Mouse (Mus musculus): ENCODE measurements at regions not wholly inside any gene's neighbourhood (a gene's known extent, or its start where the extent isn't known, plus 50 kb on each side); places are given as distances from the start of the nearest gene placed in this dataset.

DNA sequence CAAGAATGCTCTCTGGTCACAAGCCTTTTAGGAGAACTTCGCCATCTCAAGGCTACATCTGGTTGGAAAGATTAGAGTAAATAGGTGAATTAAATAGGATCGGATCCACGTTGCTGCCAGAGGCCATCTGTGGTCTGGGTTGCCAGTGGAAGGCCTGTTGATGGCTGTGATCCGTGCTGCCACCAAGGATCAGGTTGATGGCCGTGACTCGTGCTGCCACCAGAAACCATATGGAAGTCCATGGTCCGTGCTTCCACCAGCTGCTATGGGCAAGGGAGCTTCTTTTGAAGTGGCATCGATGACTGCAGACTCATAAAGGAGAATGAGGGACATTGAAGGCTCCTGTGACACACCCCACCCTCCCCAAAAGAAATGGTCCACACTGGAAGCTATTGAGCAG is 79.6 kb downstream of the Atp1a1 start:
- ATAC-seq (replicated peaks; ENCODE audit: low FRiP score, low TSS enrichment, low read depth) (no peak), DNase-seq (ENCODE audit: low spot score) (no peak)
- Histone ChIP-seq H3K9me3 (ENCODE audit: control insufficient read depth, low read length) (0 out of 2 replicates have a peak, but pooled peaks cover 2% of the 10 kb centered on the region), H3K27me3 (replicated peaks; ENCODE audit: control insufficient read depth, insufficient read depth, low read length) (no peaks in the 10 kb centered on the region), H3K4me1 (replicated peaks; ENCODE audit: control insufficient read depth, insufficient read depth, low read length) (peaks cover 13% of the 10 kb centered on the region), H3K27ac (ENCODE audit: low read depth) (no peak overlapping the region), H3K4me2 (ENCODE audit: low read length) (no peak overlapping the region), H3K36me3 (ENCODE audit: control insufficient read depth, insufficient read depth, low read length) (no peaks in the 10 kb centered on the region), H3K4me3 (ENCODE audit: low read depth, low read length) (no peak overlapping the region), H3K9ac (ENCODE audit: low read length) (no peak overlapping the region)
- 93% methylated on average over 8 of the region's 8 CpGs for WGBS

DNA sequence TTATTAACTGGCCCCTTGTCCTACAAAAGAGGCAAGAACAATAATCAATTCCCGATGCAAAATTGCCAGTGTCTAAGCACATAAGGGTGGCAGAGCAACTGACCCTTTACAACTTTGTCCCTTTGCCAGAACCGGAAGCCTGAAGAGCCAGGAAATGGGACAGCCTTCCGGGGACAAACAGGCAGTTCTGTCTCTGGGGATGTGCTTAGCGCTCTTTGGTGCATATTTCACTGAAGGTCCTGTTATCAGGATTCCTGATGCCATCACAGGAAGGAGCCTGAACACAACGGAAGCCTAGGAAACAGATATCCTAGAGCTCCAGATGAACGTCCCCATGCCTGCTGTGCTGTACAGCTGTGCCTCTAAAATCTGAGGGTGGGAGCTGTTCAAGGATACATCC is 80.0 kb downstream of the Atp1a1 start:
- H3K9ac ChIP-seq (ENCODE audit: low read length): no peak overlapping the region

DNA sequence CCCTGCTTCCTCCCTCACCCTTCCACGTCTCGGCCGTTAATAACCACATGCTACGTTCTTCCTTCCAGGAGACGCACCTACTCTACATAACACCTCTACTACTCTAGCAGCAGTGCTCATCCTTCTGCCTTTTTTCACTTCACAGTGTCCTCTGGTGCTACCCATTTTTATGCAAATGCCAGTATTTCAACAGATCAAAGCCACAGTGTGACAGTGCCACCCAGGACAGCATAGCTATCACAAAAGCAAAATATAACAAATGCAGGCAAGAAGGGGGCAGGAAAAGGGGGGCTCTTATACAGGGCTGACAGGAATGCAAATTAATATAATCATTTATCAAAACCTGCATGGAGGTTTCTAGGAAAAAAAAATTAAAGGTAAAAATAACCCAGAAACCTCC is 81.2 kb downstream of the Atp1a1 start:
- DNase-seq (ENCODE audit: low spot score) (no peak), ATAC-seq (replicated peaks; ENCODE audit: low FRiP score, low TSS enrichment, low read depth) (no peak)
- Histone ChIP-seq H3K9ac (ENCODE audit: low read length) (no peak overlapping the region), H3K4me2 (ENCODE audit: low read length) (no peak overlapping the region), H3K36me3 (ENCODE audit: control insufficient read depth, insufficient read depth, low read length) (no peaks in the 10 kb centered on the region), H3K27me3 (replicated peaks; ENCODE audit: control insufficient read depth, insufficient read depth, low read length) (no peaks in the 10 kb centered on the region), H3K4me3 (ENCODE audit: low read depth, low read length) (no peak overlapping the region), H3K9me3 (ENCODE audit: control insufficient read depth, low read length) (0 out of 2 replicates have a peak, but pooled peaks cover 2% of the 10 kb centered on the region), H3K27ac (ENCODE audit: low read depth) (no peak overlapping the region), H3K4me1 (replicated peaks; ENCODE audit: control insufficient read depth, insufficient read depth, low read length) (peaks cover 18% of the 10 kb centered on the region)
- 75% methylated on average over 5 of the region's 5 CpGs for WGBS

More for the DNA sequence above, 80.0 kb downstream of the Atp1a1 start:
- Histone ChIP-seq H3K27ac (ENCODE audit: low read depth) (no peak overlapping the region), H3K27me3 (replicated peaks; ENCODE audit: control insufficient read depth, insufficient read depth, low read length) (no peaks in the 10 kb centered on the region), H3K4me3 (ENCODE audit: low read depth, low read length) (no peak overlapping the region), H3K4me2 (ENCODE audit: low read length) (no peak overlapping the region), H3K9me3 (ENCODE audit: control insufficient read depth, low read length) (0 out of 2 replicates have a peak, but pooled peaks cover 2% of the 10 kb centered on the region), H3K36me3 (ENCODE audit: control insufficient read depth, insufficient read depth, low read length) (no peaks in the 10 kb centered on the region), H3K4me1 (replicated peaks; ENCODE audit: control insufficient read depth, insufficient read depth, low read length) (peaks cover 13% of the 10 kb centered on the region)
- 75% methylated on average over 6 of the region's 6 CpGs for WGBS
- DNase-seq (ENCODE audit: low spot score) (no peak), ATAC-seq (replicated peaks; ENCODE audit: low FRiP score, low TSS enrichment, low read depth) (no peak)

DNA sequence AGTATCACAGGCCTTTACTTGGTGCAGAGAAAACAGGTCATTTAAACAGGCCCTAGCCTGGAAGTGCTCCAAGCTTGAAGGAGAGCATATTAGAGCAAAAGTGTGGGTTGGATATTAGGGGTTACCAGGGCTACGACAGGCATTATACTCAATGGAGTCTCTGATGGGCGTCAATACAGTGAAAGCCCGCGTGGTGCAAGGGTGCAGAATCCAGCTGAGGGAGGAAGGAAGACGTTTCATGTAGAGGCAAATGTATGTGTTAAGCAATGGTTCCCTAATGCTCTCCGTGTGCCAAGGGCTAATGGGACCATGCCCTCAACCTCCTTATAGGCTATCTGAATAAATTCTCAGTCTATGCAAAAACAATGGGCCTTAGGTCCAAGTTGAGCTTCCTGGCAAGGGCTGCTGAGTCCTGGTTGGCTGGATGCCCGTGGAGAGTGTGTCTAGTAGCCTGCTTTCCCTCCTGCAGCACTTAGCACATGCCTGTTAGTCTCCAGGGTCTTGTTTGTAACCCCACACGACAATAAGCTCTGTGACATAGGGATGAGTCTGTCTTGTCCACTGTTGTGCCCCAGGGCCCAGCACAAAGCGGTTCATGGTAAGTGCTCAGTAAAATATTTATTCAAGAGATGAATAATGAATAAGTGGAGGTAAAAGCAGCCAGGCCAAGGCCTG is 82.1 kb downstream of the Atp1a1 start:
- Histone ChIP-seq H3K4me3 (ENCODE audit: low read depth, low read length) (no peak overlapping the region), H3K9ac (ENCODE audit: low read length) (no peak overlapping the region), H3K27me3 (replicated peaks; ENCODE audit: control insufficient read depth, insufficient read depth, low read length) (no peaks in the 10 kb centered on the region), H3K27ac (ENCODE audit: low read depth) (no peak overlapping the region), H3K4me1 (replicated peaks; ENCODE audit: control insufficient read depth, insufficient read depth, low read length) (peaks cover 13% of the 10 kb centered on the region), H3K4me2 (ENCODE audit: low read length) (no peak overlapping the region), H3K9me3 (ENCODE audit: control insufficient read depth, low read length) (0 out of 2 replicates have a peak, but pooled peaks cover 2% of the 10 kb centered on the region), H3K36me3 (ENCODE audit: control insufficient read depth, insufficient read depth, low read length) (no peaks in the 10 kb centered on the region)
- no peak for ATAC-seq (replicated peaks; ENCODE audit: low FRiP score, low TSS enrichment, low read depth)
- no peak for DNase-seq (ENCODE audit: low spot score)
- 67% methylated on average over 9 of the region's 9 CpGs for WGBS

DNA sequence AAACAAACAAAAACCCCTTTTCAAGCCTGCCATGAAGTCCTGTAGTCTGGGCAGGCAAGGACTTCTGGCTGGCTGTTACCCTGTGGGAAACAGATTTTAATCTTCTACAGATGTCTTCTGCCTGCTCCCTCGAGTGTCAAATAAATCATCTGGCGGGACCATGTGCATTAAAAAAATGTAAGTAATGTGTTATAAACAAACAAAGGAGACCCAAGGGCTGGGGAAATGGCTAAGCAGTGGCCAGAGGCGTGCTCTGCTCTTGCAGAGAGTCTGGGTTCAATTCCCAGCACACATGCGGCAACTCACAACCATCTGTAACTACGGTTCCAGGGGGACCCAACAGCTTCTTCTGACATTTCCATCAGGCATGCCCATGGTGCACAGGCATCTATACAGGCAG is 83.3 kb downstream of the Atp1a1 start:
- H3K9ac ChIP-seq (ENCODE audit: low read length): no peak overlapping the region
- 58% methylated on average over 5 of the region's 5 CpGs for WGBS
- no peak overlapping the region for H3K4me3 ChIP-seq (ENCODE audit: low read depth, low read length)

DNA sequence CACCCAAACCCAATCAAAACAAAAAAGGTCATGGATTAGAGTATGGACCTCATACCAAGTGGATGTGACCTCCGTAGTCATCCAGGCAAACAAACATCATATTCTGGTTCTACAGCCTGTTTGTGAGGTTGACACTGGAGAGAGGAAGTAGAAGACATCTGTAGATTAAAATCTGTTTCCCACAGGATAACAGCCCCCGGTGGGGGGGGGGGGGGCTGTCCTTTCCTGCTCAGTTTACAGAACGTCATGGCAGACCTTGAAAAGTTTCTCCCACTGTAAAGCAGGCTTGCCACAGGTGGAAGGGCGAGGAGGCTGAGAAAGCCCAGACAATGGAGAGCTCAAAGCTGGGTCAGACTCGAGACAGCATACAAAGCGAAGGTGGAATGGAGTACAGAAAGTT is 84.4 kb downstream of the Atp1a1 start:
- Histone ChIP-seq H3K9ac (ENCODE audit: low read length) (no peak overlapping the region), H3K9me3 (ENCODE audit: control insufficient read depth, low read length) (0 out of 2 replicates have a peak, but pooled peaks cover 2% of the 10 kb centered on the region), H3K27ac (ENCODE audit: low read depth) (peak overlapping the region; percentile 29; the same call in 1 of the 2 replicates), H3K4me3 (ENCODE audit: low read depth, low read length) (no peak overlapping the region), H3K4me2 (ENCODE audit: low read length) (no peak overlapping the region), H3K4me1 (replicated peaks; ENCODE audit: control insufficient read depth, insufficient read depth, low read length) (peaks cover 19% of the 10 kb centered on the region), H3K27me3 (replicated peaks; ENCODE audit: control insufficient read depth, insufficient read depth, low read length) (no peaks in the 10 kb centered on the region), H3K36me3 (ENCODE audit: control insufficient read depth, insufficient read depth, low read length) (no peaks in the 10 kb centered on the region)
- WGBS: 48% methylated on average over 6 of the region's 6 CpGs
- ATAC-seq (replicated peaks; ENCODE audit: low FRiP score, low TSS enrichment, low read depth) (no peak), DNase-seq (ENCODE audit: low spot score) (no peak)

More for the DNA sequence above, 83.3 kb downstream of the Atp1a1 start:
- Histone ChIP-seq H3K9me3 (ENCODE audit: control insufficient read depth, low read length) (0 out of 2 replicates have a peak, but pooled peaks cover 2% of the 10 kb centered on the region), H3K4me1 (replicated peaks; ENCODE audit: control insufficient read depth, insufficient read depth, low read length) (peaks cover 19% of the 10 kb centered on the region), H3K4me2 (ENCODE audit: low read length) (no peak overlapping the region), H3K27me3 (replicated peaks; ENCODE audit: control insufficient read depth, insufficient read depth, low read length) (no peaks in the 10 kb centered on the region), H3K36me3 (ENCODE audit: control insufficient read depth, insufficient read depth, low read length) (no peaks in the 10 kb centered on the region), H3K27ac (ENCODE audit: low read depth) (0 out of 2 replicates have a peak overlapping the region, but pooled peaks have one; percentile 8)
- ATAC-seq (replicated peaks; ENCODE audit: low FRiP score, low TSS enrichment, low read depth) (no peak), DNase-seq (ENCODE audit: low spot score) (no peak)

DNA sequence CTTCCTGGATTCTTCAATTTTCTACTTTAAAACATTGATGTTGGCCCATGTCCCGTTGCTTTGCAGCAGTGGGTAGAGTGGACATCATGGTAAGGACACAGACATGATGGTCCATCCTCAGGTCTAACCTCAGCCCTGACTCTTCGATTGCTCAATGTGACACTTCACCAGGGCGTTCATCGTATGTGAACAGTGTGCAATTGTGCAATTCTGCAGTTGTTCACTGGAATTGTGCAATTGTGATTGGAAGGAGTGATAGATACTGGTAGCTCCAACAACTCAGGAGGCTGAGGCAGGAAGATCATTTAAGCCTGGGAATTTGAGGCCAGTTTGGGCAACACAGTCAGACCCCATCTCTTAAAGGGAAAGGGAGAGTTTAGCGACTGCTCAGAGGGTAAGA is 84.9 kb downstream of the Atp1a1 start:
- DNase-seq (ENCODE audit: low spot score) (no peak), ATAC-seq (replicated peaks; ENCODE audit: low FRiP score, low TSS enrichment, low read depth) (no peak)
- 85% methylated on average over 5 of the region's 5 CpGs for WGBS
- H3K4me1 ChIP-seq (replicated peaks; ENCODE audit: control insufficient read depth, insufficient read depth, low read length): peaks cover 19% of the 10 kb centered on the region
- 0 out of 2 replicates have a peak, but pooled peaks cover 2% of the 10 kb centered on the region for H3K9me3 ChIP-seq (ENCODE audit: control insufficient read depth, low read length)
- H3K27me3 ChIP-seq (replicated peaks; ENCODE audit: control insufficient read depth, insufficient read depth, low read length): no peaks in the 10 kb centered on the region
- no peak overlapping the region for H3K4me3 ChIP-seq (ENCODE audit: low read depth, low read length)
- H3K36me3 ChIP-seq (ENCODE audit: control insufficient read depth, insufficient read depth, low read length): no peaks in the 10 kb centered on the region
- H3K4me2 ChIP-seq (ENCODE audit: low read length): no peak overlapping the region
- peak overlapping the region; percentile 69; the same call in 1 of the 2 replicates for H3K27ac ChIP-seq (ENCODE audit: low read depth)
- H3K9ac ChIP-seq (ENCODE audit: low read length): no peak overlapping the region

DNA sequence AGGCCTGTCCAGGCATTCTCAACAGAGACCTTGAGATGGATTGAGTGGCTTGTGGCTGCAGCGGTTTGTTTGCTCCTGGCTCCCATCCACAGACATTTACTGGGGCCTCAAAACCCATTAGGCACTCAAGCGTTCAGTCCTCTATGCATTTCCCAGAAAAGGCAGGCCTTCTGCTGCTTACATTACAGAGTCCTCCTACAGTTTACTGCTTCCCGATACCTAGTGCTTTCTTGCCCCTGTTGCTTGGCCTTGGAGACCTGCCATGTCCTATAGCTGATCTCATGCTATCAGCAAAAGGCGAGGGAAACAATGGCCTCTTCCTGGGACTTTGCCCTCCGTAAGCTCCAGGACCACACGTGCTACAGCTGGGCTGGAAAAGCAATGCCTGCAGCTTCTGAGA is 85.7 kb downstream of the Atp1a1 start:
- Histone ChIP-seq H3K9ac (ENCODE audit: low read length) (no peak overlapping the region), H3K4me1 (replicated peaks; ENCODE audit: control insufficient read depth, insufficient read depth, low read length) (peaks cover 26% of the 10 kb centered on the region), H3K27me3 (replicated peaks; ENCODE audit: control insufficient read depth, insufficient read depth, low read length) (no peaks in the 10 kb centered on the region), H3K27ac (ENCODE audit: low read depth) (peak overlapping the region; percentile 69), H3K9me3 (ENCODE audit: control insufficient read depth, low read length) (0 out of 2 replicates have a peak, but pooled peaks cover 2% of the 10 kb centered on the region), H3K36me3 (ENCODE audit: control insufficient read depth, insufficient read depth, low read length) (no peaks in the 10 kb centered on the region), H3K4me2 (ENCODE audit: low read length) (no peak overlapping the region), H3K4me3 (ENCODE audit: low read depth, low read length) (no peak overlapping the region)
- ATAC-seq (replicated peaks; ENCODE audit: low FRiP score, low TSS enrichment, low read depth): peak; percentile 28; the same call in 1 of the 2 replicates
- WGBS: 21% methylated on average over 6 of the region's 6 CpGs
- no peak for DNase-seq (ENCODE audit: low spot score)

DNA sequence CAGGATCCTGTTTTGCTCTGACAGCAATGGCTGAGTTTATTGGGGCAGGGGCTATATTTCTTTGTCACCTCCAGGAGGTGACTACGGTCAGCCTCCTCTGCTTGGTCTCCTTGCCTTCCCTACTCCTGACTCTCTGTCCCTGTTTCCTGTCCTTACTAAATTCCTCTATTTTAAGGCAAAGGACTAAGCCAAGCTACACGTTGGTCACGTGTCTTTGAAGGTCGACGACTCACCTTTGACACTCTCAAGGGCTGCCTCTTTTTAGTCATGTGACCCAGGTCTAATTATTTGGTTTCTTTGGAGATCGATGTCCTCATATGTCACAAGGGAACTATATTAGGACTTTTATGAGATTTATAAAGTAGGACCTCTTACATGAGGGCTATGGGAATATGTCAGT is 86.9 kb downstream of the Atp1a1 start:
- no peaks in the 10 kb centered on the region for H3K36me3 ChIP-seq (ENCODE audit: control insufficient read depth, insufficient read depth, low read length)
- 81% methylated on average over 6 of the region's 6 CpGs for WGBS
- H3K27ac ChIP-seq (ENCODE audit: low read depth): peak overlapping the region; percentile 80
- peaks cover 33% of the 10 kb centered on the region for H3K4me1 ChIP-seq (replicated peaks; ENCODE audit: control insufficient read depth, insufficient read depth, low read length)
- H3K4me2 ChIP-seq (ENCODE audit: low read length): no peak overlapping the region
- H3K27me3 ChIP-seq (replicated peaks; ENCODE audit: control insufficient read depth, insufficient read depth, low read length): no peaks in the 10 kb centered on the region
- H3K9me3 ChIP-seq (ENCODE audit: control insufficient read depth, low read length): 0 out of 2 replicates have a peak, but pooled peaks cover 2% of the 10 kb centered on the region
- no peak overlapping the region for H3K9ac ChIP-seq (ENCODE audit: low read length)
- H3K4me3 ChIP-seq (ENCODE audit: low read depth, low read length): no peak overlapping the region
- no peak for ATAC-seq (replicated peaks; ENCODE audit: low FRiP score, low TSS enrichment, low read depth)
- no peak for DNase-seq (ENCODE audit: low spot score)

Data from intestine, embryonic 14.5 days (tissue).